In the genomic region with DNA sequence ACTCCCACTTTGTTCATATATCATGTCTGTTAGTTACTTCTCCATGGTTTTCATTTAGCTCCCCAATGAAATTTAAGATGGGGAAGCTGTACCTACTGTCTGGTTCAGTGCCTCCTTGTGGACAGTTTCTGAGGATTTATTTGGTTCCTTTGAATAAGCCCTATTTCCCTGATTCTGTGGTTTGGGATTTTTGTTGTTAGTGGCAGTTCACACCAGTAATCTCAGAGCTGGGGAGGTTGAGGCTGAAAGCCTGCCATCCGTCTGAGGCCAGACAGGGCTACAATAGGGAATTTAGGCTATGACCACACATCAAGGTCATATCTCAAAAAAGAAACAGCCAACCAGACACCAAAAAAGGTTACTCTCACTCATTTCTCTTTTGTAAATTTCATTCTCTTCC, we compare ENCODE assay signal across 27 mouse cellular contexts. TPM values are rescaled to one million over a fixed set of nuclear protein-coding genes. Genes with fewer than 3 reads are reported as not detected.
DNase-seq lines count a peak whose midpoint lies in the region; ATAC-seq and TF ChIP-seq lines count a peak whose summit lies in the region.
"Had no signal": no experiment of that assay in that cellular context is flagged by ENCODE, and none has a peak within 500 bp of the region (broad histone marks: within the 10 kb centered on the region; RNA-seq: fewer than 3 reads in every experiment).

No protein-coding gene starts in this region.

- H3K4me2 ChIP-seq in intestine, postnatal 0 days (replicated peaks; ENCODE audit: low read depth): no peak overlapping the region
- no peak overlapping the region for H3K4me2 ChIP-seq in intestine, embryonic 15.5 days (replicated peaks)
- no peak overlapping the region for H3K4me2 ChIP-seq in liver, postnatal 0 days (ENCODE audit: low read depth, low read length)
- no peak overlapping the region for H3K4me2 ChIP-seq in liver, embryonic 11.5 days
- H3K4me2 ChIP-seq: embryonic facial prominence, embryonic 15.5 days; heart, embryonic 11.5 days; heart, embryonic 15.5 days had no signal

- 0 out of 2 replicates have a peak, but pooled peaks have one; percentile 1 for TF ChIP-seq RAD21 in MEL (IDR thresholded peaks at IDR 0.05; ENCODE audit: low read depth, low read length)

- H3K27ac ChIP-seq in intestine, postnatal 0 days (ENCODE audit: low read depth, low read length): no peak overlapping the region
- no peak overlapping the region for H3K27ac ChIP-seq in intestine, embryonic 15.5 days
- H3K27ac ChIP-seq in liver, postnatal 0 days (ENCODE audit: low read depth): peak overlapping the region; percentile 72
- H3K27ac ChIP-seq in liver, embryonic 11.5 days (ENCODE audit: low read depth, low read length): no peak overlapping the region
- H3K27ac ChIP-seq in MEL (ENCODE audit: control insufficient read depth, low read depth, low read length): peak overlapping the region; percentile 92; the same call in 1 of the 2 replicates
- H3K27ac ChIP-seq in embryonic facial prominence, embryonic 10.5 days (replicated peaks): no peak overlapping the region
- H3K27ac ChIP-seq: embryonic facial prominence, embryonic 15.5 days; forebrain, embryonic 10.5 days; heart, embryonic 15.5 days had no signal

- peaks cover 39% of the 10 kb centered on the region for H3K79me2 ChIP-seq in MEL (ENCODE audit: control insufficient read depth, insufficient read depth, low read length, poor library complexity)

- no peak for TF ChIP-seq POLR2A in MEL (IDR thresholded peaks at IDR 0.05; ENCODE audit: control insufficient read depth in 1 of 2, insufficient read depth in 1 of 2, low read depth in 1 of 2, low read length in 2 of 2, poor library complexity in 1 of 2)

- no peak for DNase-seq in liver, postnatal 0 days
- DNase-seq in liver, embryonic 11.5 days (ENCODE audit: low spot score): no peak
- DNase-seq in 416B (ENCODE audit: low read depth): peak; percentile 62
- DNase-seq in MEL (ENCODE audit: low read depth, low spot score): peak; percentile 50
- DNase-seq in embryonic facial prominence, embryonic 10.5 days (ENCODE audit: low spot score): no peak
- no peak for DNase-seq in urinary bladder, postnatal 4 days (ENCODE audit: low spot score in 2 of 2)
- DNase-seq: adrenal gland, postnatal 10 days; B cell, adult 2 months; cerebellum, adult 11-12 months; cerebellum, adult 9-10 months; cerebellum, postnatal 25 days; gastrocnemius, adult 2 months; gastrocnemius, postnatal 25 days; heart, adult 18-20 months; heart, postnatal 14 days had no signal

- H3K4me3 ChIP-seq in intestine, postnatal 0 days (ENCODE audit: low read depth, low read length): no peak overlapping the region
- H3K4me3 ChIP-seq in intestine, embryonic 15.5 days (replicated peaks): no peak overlapping the region
- H3K4me3 ChIP-seq in liver, postnatal 0 days (ENCODE audit: low read depth, low read length): no peak overlapping the region
- H3K4me3 ChIP-seq in liver, embryonic 11.5 days (ENCODE audit: low read depth, low read length): no peak overlapping the region
- no peak overlapping the region for H3K4me3 ChIP-seq in MEL (ENCODE audit: control insufficient read depth in 1 of 2, insufficient read depth in 1 of 2, low read depth in 2 of 2, low read length in 2 of 2)
- H3K4me3 ChIP-seq in embryonic facial prominence, embryonic 10.5 days: no peak overlapping the region
- H3K4me3 ChIP-seq: embryonic facial prominence, embryonic 15.5 days; erythroblast, embryonic 14.5 days; forebrain, embryonic 10.5 days; gastrocnemius, adult 2 months; heart, embryonic 15.5 days had no signal

- no peak for ATAC-seq in intestine, postnatal 0 days
- ATAC-seq in intestine, embryonic 15.5 days: no peak
- ATAC-seq in liver, postnatal 0 days: no peak
- ATAC-seq in liver, embryonic 11.5 days (replicated peaks; ENCODE audit: low FRiP score): no peak
- ATAC-seq: CD4-positive, CD25-positive, alpha-beta regulatory T cell, adult 4 months; forebrain, embryonic 14.5 days; hindbrain, embryonic 16.5 days had no signal

- H3K27me3 ChIP-seq in intestine, postnatal 0 days (replicated peaks; ENCODE audit: control insufficient read depth, insufficient read depth, low read length): no peaks in the 10 kb centered on the region
- H3K27me3 ChIP-seq in intestine, embryonic 15.5 days (replicated peaks): no peaks in the 10 kb centered on the region
- H3K27me3 ChIP-seq in liver, postnatal 0 days (ENCODE audit: insufficient read depth, low read length): no peaks in the 10 kb centered on the region
- no peaks in the 10 kb centered on the region for H3K27me3 ChIP-seq in liver, embryonic 11.5 days (replicated peaks; ENCODE audit: control insufficient read depth, insufficient read depth, low read length)
- no peaks in the 10 kb centered on the region for H3K27me3 ChIP-seq in MEL (ENCODE audit: control insufficient read depth in 1 of 2, insufficient read depth in 2 of 2, low read length in 2 of 2)
- H3K27me3 ChIP-seq in embryonic facial prominence, embryonic 10.5 days (replicated peaks; ENCODE audit: low read depth, poor library complexity, severe bottlenecking): no peaks in the 10 kb centered on the region
- H3K27me3 ChIP-seq: embryonic facial prominence, embryonic 15.5 days; heart, embryonic 15.5 days had no signal

- no peaks in the 10 kb centered on the region for H3K9me3 ChIP-seq in intestine, postnatal 0 days (ENCODE audit: control insufficient read depth)
- H3K9me3 ChIP-seq in intestine, embryonic 15.5 days: no peaks in the 10 kb centered on the region
- no peaks in the 10 kb centered on the region for H3K9me3 ChIP-seq in liver, postnatal 0 days (ENCODE audit: low read length)
- H3K9me3 ChIP-seq in liver, embryonic 11.5 days (ENCODE audit: control insufficient read depth, low read length): no peaks in the 10 kb centered on the region
- no peaks in the 10 kb centered on the region for H3K9me3 ChIP-seq in MEL (replicated peaks; ENCODE audit: insufficient read depth, low read length)
- H3K9me3 ChIP-seq in embryonic facial prominence, embryonic 10.5 days: no peaks in the 10 kb centered on the region
- H3K9me3 ChIP-seq: embryonic facial prominence, embryonic 15.5 days; forebrain, embryonic 10.5 days; G1E; heart, embryonic 15.5 days had no signal

- H3K36me3 ChIP-seq in intestine, postnatal 0 days (ENCODE audit: control insufficient read depth, insufficient read depth): 0 out of 2 replicates have a peak, but pooled peaks cover 5% of the 10 kb centered on the region
- no peaks in the 10 kb centered on the region for H3K36me3 ChIP-seq in intestine, embryonic 15.5 days
- no peaks in the 10 kb centered on the region for H3K36me3 ChIP-seq in liver, postnatal 0 days (replicated peaks; ENCODE audit: insufficient read depth, low read length)
- H3K36me3 ChIP-seq in liver, embryonic 11.5 days (ENCODE audit: control insufficient read depth, insufficient read depth, low read length): no peaks in the 10 kb centered on the region
- H3K36me3 ChIP-seq in MEL (ENCODE audit: control insufficient read depth in 1 of 2, insufficient read depth in 2 of 2, low read length in 2 of 2): peaks cover 0 to 50% of the 10 kb centered on the region in 2 experiments; a peak in 3 of 4 replicates
- peaks cover 8% of the 10 kb centered on the region for H3K36me3 ChIP-seq in embryonic facial prominence, embryonic 10.5 days (replicated peaks)
- H3K36me3 ChIP-seq: embryonic facial prominence, embryonic 15.5 days; heart, embryonic 15.5 days had no signal

- TF ChIP-seq EP300 in liver, postnatal 0 days (IDR thresholded peaks at IDR 0.05; ENCODE audit: low read depth): no peak
- no peak for TF ChIP-seq EP300 in MEL (IDR thresholded peaks at IDR 0.05; ENCODE audit: low read depth in 1 of 2, low read length in 2 of 2)

- 0 out of 2 replicates have a peak, but pooled peaks have one; percentile 20 for TF ChIP-seq CTCF in intestine, postnatal 0 days (IDR thresholded peaks at IDR 0.05; ENCODE audit: low read depth)
- TF ChIP-seq CTCF in liver, postnatal 0 days (IDR thresholded peaks at IDR 0.05; ENCODE audit: low read depth): peak; percentile 44
- TF ChIP-seq CTCF in MEL (IDR thresholded peaks at IDR 0.05 in 2 of 3, conservative IDR thresholded peaks at IDR 0.05 in 1 of 3; ENCODE audit: control insufficient read depth in 1 of 3, insufficient read depth in 1 of 3, low read depth in 2 of 3, low read length in 3 of 3, poor library complexity in 1 of 3, severe bottlenecking in 1 of 3): peak in 2 of 3 experiments; percentile 29 to 45; a peak in 4 of 6 replicates

- peaks cover 3% of the 10 kb centered on the region; the same call in 1 of the 2 replicates for H3K4me1 ChIP-seq in intestine, postnatal 0 days (replicated peaks; ENCODE audit: control insufficient read depth, insufficient read depth, low read length)
- no peaks in the 10 kb centered on the region for H3K4me1 ChIP-seq in intestine, embryonic 15.5 days (replicated peaks)
- peaks cover 40% of the 10 kb centered on the region for H3K4me1 ChIP-seq in liver, postnatal 0 days (ENCODE audit: insufficient read depth)
- H3K4me1 ChIP-seq in liver, embryonic 11.5 days (replicated peaks; ENCODE audit: control insufficient read depth, insufficient read depth, low read length): peaks cover 46% of the 10 kb centered on the region
- H3K4me1 ChIP-seq in MEL (ENCODE audit: control insufficient read depth in 1 of 2, insufficient read depth in 2 of 2, low read length in 2 of 2): peaks cover 23 to 25% of the 10 kb centered on the region in 2 experiments
- H3K4me1 ChIP-seq in embryonic facial prominence, embryonic 10.5 days: peaks cover 13% of the 10 kb centered on the region
- H3K4me1 ChIP-seq: embryonic facial prominence, embryonic 15.5 days had no signal

- H3K9ac ChIP-seq in intestine, postnatal 0 days (ENCODE audit: low read depth, low read length): no peak overlapping the region
- no peak overlapping the region for H3K9ac ChIP-seq in intestine, embryonic 15.5 days
- H3K9ac ChIP-seq in liver, postnatal 0 days (replicated peaks): no peak overlapping the region
- H3K9ac ChIP-seq in liver, embryonic 11.5 days (ENCODE audit: low read depth, low read length): no peak overlapping the region
- no peak overlapping the region for H3K9ac ChIP-seq in MEL (ENCODE audit: control insufficient read depth, low read depth, low read length, poor library complexity, severe bottlenecking)
- H3K9ac ChIP-seq: embryonic facial prominence, embryonic 15.5 days; heart, embryonic 15.5 days had no signal

- 82% methylated on average over 1 of the region's 1 CpGs for WGBS in intestine, postnatal 0 days
- whole genome bisulfite sequencing in intestine, embryonic 15.5 days: 82% methylated on average over 1 of the region's 1 CpGs
- WGBS in liver, postnatal 0 days (ENCODE audit: insufficient replicate concordance): 54% methylated on average over 1 of the region's 1 CpGs
- 78% methylated on average over 1 of the region's 1 CpGs for WGBS in liver, embryonic 11.5 days
- WGBS in embryonic facial prominence, embryonic 10.5 days: 86% methylated on average over 1 of the region's 1 CpGs

RNA-seq across cellular contexts. Expression of a gene that starts 38.9 kb away (rescaled TPM):
- polyA plus RNA-seq in intestine, postnatal 0 days (2015; fragmentation: Nextera tagmentation; extraction: Ambion mirVana): 106 and 124 TPM in 2 replicates
- 101 and 111 TPM in 2 replicates for polyA plus RNA-seq in intestine, embryonic 15.5 days (2015; fragmentation: Nextera tagmentation; extraction: Ambion mirVana)
- polyA plus RNA-seq in liver, postnatal 0 days (2015; fragmentation: Nextera tagmentation; extraction: Ambion mirVana): 53.9 and 58.6 TPM in 2 replicates
- polyA plus RNA-seq in liver, embryonic 11.5 days (2014; fragmentation: Nextera tagmentation; extraction: Ambion mirVana): 15.8 and 16.5 TPM in 2 replicates
- total RNA-seq in MEL (2012; rRNA removed): 37.9 and 41.3 TPM in 2 replicates
- polyA plus RNA-seq in MEL (2012; ENCODE audit: insufficient read depth in 1 of 2, insufficient read length in 2 of 2, low read depth in 1 of 2, low replicate concordance in 2 of 2, missing spikeins in 1 of 2): 10 to 100 TPM in 1 of 2 experiments, not detected in 1; 37.6 TPM
- 30.9 and 32.0 TPM in 2 replicates for polyA plus RNA-seq in embryonic facial prominence, embryonic 10.5 days (2016; fragmentation: Nextera tagmentation; extraction: Ambion mirVana)

RNA-seq across cellular contexts. Expression of a gene that starts 48.1 kb away (rescaled TPM):
- polyA plus RNA-seq in intestine, postnatal 0 days (2015; fragmentation: Nextera tagmentation; extraction: Ambion mirVana): 0.04 TPM in 2 replicates
- 0.29 and 0.49 TPM in 2 replicates for polyA plus RNA-seq in intestine, embryonic 15.5 days (2015; fragmentation: Nextera tagmentation; extraction: Ambion mirVana)
- not detected in 2 replicates for polyA plus RNA-seq in liver, postnatal 0 days (2015; fragmentation: Nextera tagmentation; extraction: Ambion mirVana)
- polyA plus RNA-seq in liver, embryonic 11.5 days (2014; fragmentation: Nextera tagmentation; extraction: Ambion mirVana): not detected in 2 replicates
- not detected in 2 replicates for total RNA-seq in MEL (2012; rRNA removed)
- polyA plus RNA-seq in MEL (2012; ENCODE audit: insufficient read depth in 1 of 2, insufficient read length in 2 of 2, low read depth in 1 of 2, low replicate concordance in 2 of 2, missing spikeins in 1 of 2): not detected
- 0.04 TPM in 1 of 2 replicates, not detected in the other for polyA plus RNA-seq in embryonic facial prominence, embryonic 10.5 days (2016; fragmentation: Nextera tagmentation; extraction: Ambion mirVana)
- polyA plus RNA-seq: embryonic facial prominence, embryonic 11.5 days; erythroblast, embryonic 14.5 days; G1E; heart, embryonic 11.5 days had no signal

Comparison
In these comparisons a context has a peak if more than half of its experiments do, and no peak if none do; other contexts are left out.
1. H3K27ac ChIP-seq: peak in liver, postnatal 0 days (single experiment) and MEL (single experiment); none in intestine, postnatal 0 days (single experiment), intestine, embryonic 15.5 days (single experiment), liver, embryonic 11.5 days (single experiment) and embryonic facial prominence, embryonic 10.5 days (single experiment).
2. DNase-seq: peak in 416B (single experiment) and MEL (single experiment); none in liver, postnatal 0 days (single experiment), liver, embryonic 11.5 days (single experiment), embryonic facial prominence, embryonic 10.5 days (single experiment) and urinary bladder, postnatal 4 days (0 of 2).
3. Peak in every context shown above with its lines, with median percentiles within 50 percentile points of each other: CTCF ChIP-seq.